In genomic region chr1:161808980-161809379, GRCm38 (mm10) we compare ENCODE assay signal across 22 mouse cellular contexts. TPM values are rescaled to one million over a fixed set of nuclear protein-coding genes. Genes with fewer than 3 reads are reported as not detected.
DNase-seq lines count a peak whose midpoint lies in the region; ATAC-seq and TF ChIP-seq lines count a peak whose summit lies in the region.
"Had no signal": no experiment of that assay in that cellular context is flagged by ENCODE, and none has a peak within 500 bp of the region (broad histone marks: within the 10 kb centered on the region; RNA-seq: fewer than 3 reads in every experiment).

No protein-coding gene starts in this region.

- 42% methylated on average over 6 of the region's 6 CpGs for WGBS in lung, postnatal 0 days

- no peak for TF ChIP-seq EP300 in lung, postnatal 0 days (IDR thresholded peaks at IDR 0.05)

- H3K9me3 ChIP-seq in lung, postnatal 0 days (ENCODE audit: low read length): no peaks in the 10 kb centered on the region
- H3K9me3 ChIP-seq: embryonic facial prominence, embryonic 15.5 days; forebrain, embryonic 10.5 days; G1E; kidney, embryonic 15.5 days; limb, embryonic 10.5 days had no signal

- no peaks in the 10 kb centered on the region for H3K27me3 ChIP-seq in lung, postnatal 0 days (replicated peaks; ENCODE audit: insufficient read depth, low read length)
- H3K27me3 ChIP-seq: embryonic facial prominence, embryonic 15.5 days; kidney, embryonic 15.5 days had no signal

- peak; percentile 5 for DNase-seq in heart, adult 8-10 months (ENCODE audit: low spot score)
- DNase-seq in heart, postnatal 25 days (ENCODE audit: low spot score): no peak
- peak; percentile 32 for DNase-seq in lung, postnatal 0 days (ENCODE audit: low spot score)
- no peak for DNase-seq in lung, adult 18-20 months
- no peak for DNase-seq in layer of hippocampus, adult 9-10 months (ENCODE audit: low spot score)
- DNase-seq in adrenal gland, postnatal 36 days: no peak
- DNase-seq: cerebellum, adult 9-11 months; embryo, embryonic 11 days; gastrocnemius, postnatal 10 days; lung, postnatal 14 days had no signal

- no peaks in the 10 kb centered on the region for H3K4me1 ChIP-seq in lung, postnatal 0 days (ENCODE audit: insufficient read depth, low read depth, low read length)
- H3K4me1 ChIP-seq: embryonic facial prominence, embryonic 15.5 days; forebrain, embryonic 10.5 days; kidney, embryonic 15.5 days; limb, embryonic 10.5 days had no signal

- intact Hi-C loops in heart, postnatal 25 days (cut with DNase I): loop anchor here (5.0 kb wide), 1 partner anchor 212 kb away; no protein-coding TSS in a partner anchor

- H3K9ac ChIP-seq in lung, postnatal 0 days (replicated peaks; ENCODE audit: low read depth): no peak overlapping the region
- H3K9ac ChIP-seq: embryonic facial prominence, embryonic 15.5 days; kidney, embryonic 15.5 days; liver, embryonic 14.5 days had no signal

- TF ChIP-seq CTCF in lung, postnatal 0 days (IDR thresholded peaks at IDR 0.05): no peak

- H3K4me3 ChIP-seq in lung, postnatal 0 days (ENCODE audit: low read depth, low read length): no peak overlapping the region
- H3K4me3 ChIP-seq: embryonic facial prominence, embryonic 15.5 days; forebrain, embryonic 10.5 days; kidney, embryonic 15.5 days; layer of hippocampus, adult 2 months; left cerebral cortex, adult 2 months; limb, embryonic 10.5 days had no signal

- H3K4me2 ChIP-seq in lung, postnatal 0 days (replicated peaks; ENCODE audit: low read depth, low read length): no peak overlapping the region
- H3K4me2 ChIP-seq: embryonic facial prominence, embryonic 15.5 days; kidney, embryonic 15.5 days had no signal

- H3K36me3 ChIP-seq in lung, postnatal 0 days (ENCODE audit: insufficient read depth, low read length): no peaks in the 10 kb centered on the region
- H3K36me3 ChIP-seq: embryonic facial prominence, embryonic 15.5 days; forebrain, embryonic 10.5 days; kidney, embryonic 15.5 days; limb, embryonic 10.5 days had no signal

- H3K27ac ChIP-seq in lung, postnatal 0 days (ENCODE audit: low read length): no peak overlapping the region
- H3K27ac ChIP-seq: embryonic facial prominence, embryonic 15.5 days; forebrain, embryonic 10.5 days; hindbrain, postnatal 0 days; kidney, embryonic 15.5 days; layer of hippocampus, adult 2 months; left cerebral cortex, adult 2 months; limb, embryonic 10.5 days; liver, embryonic 14.5 days had no signal

- no peak for ATAC-seq in lung, postnatal 0 days
- peak; percentile 15 to 24; a peak in 1 of 4 replicates for ATAC-seq in hematopoietic stem cell, adult 5-6 weeks (replicated peaks in 1 of 2; ENCODE audit: insufficient read depth in 1 of 2, low FRiP score in 2 of 2, low TSS enrichment in 1 of 2, low read depth in 1 of 2, poor library complexity in 2 of 2, severe bottlenecking in 2 of 2)
- ATAC-seq: hindbrain, postnatal 0 days; midbrain, embryonic 16.5 days had no signal

RNA-seq across cellular contexts. Expression of gene Fasl, which starts 20.7 kb away (rescaled TPM):
- total RNA-seq in heart, adult 8-10 months (2022): not detected
- total RNA-seq in heart, postnatal 25 days (2021): not detected
- polyA plus RNA-seq in lung, postnatal 0 days (2015; fragmentation: Nextera tagmentation; extraction: Ambion mirVana): 0.10 and 0.11 TPM in 2 replicates
- total RNA-seq in hematopoietic stem cell, adult 5-6 weeks (2017): 0.50 and 0.69 TPM in 2 replicates
- total RNA-seq in adrenal gland, postnatal 36 days (2021): under 1 TPM in 1 of 2 experiments, not detected in 1; 0.17 TPM
- total RNA-seq: gastrocnemius, postnatal 10 days had no signal
- polyA plus RNA-seq: C2C12; embryonic facial prominence, embryonic 15.5 days; forebrain, embryonic 10.5 days; G1E; kidney, embryonic 15.5 days; limb, embryonic 10.5 days had no signal

Comparison
In these comparisons a context has a peak if more than half of its experiments do, and no peak if none do; other contexts are left out.
1. DNase-seq: peak in heart, adult 8-10 months (single experiment) and lung, postnatal 0 days (single experiment); none in heart, postnatal 25 days (single experiment), lung, adult 18-20 months (0 of 2), layer of hippocampus, adult 9-10 months (single experiment) and adrenal gland, postnatal 36 days (0 of 2).